Mouse (Mus musculus): ENCODE measurements around the gene Mgat4a. TPM values are rescaled to one million over a fixed set of nuclear protein-coding genes. Genes with fewer than 3 reads are reported as not detected.

Gene Mgat4a
- polyA plus RNA-seq, 1 experiment from 2014 or later, result 5.0 TPM

GRCm38 (mm10) chr1:37560356-37560755 lies 19.5 kb upstream of the Mgat4a start:
- no peak for ATAC-seq

GRCm38 (mm10) chr1:37551986-37552385 lies 11.2 kb upstream of the Mgat4a start:
- Histone ChIP-seq H3K4me2 (no peak overlapping the region), H3K4me3 (no peak overlapping the region), H3K9me3 (replicated peaks) (no peaks in the 10 kb centered on the region), H3K27me3 (no peaks in the 10 kb centered on the region), H3K4me1 (no peaks in the 10 kb centered on the region), H3K27ac (no peak overlapping the region), H3K9ac (no peak overlapping the region), H3K36me3 (ENCODE audit: poor library complexity, severe bottlenecking) (no peaks in the 10 kb centered on the region)
- ATAC-seq, result no peak
- 85% methylated on average over 7 of the region's 7 CpGs for WGBS

More at GRCm38 (mm10) chr1:37560356-37560755, 19.5 kb upstream of the Mgat4a start:
- WGBS, result 76% methylated on average over 4 of the region's 4 CpGs
- H3K9me3 ChIP-seq (replicated peaks), result no peaks in the 10 kb centered on the region
- no peak overlapping the region for H3K4me2 ChIP-seq
- no peak overlapping the region for H3K9ac ChIP-seq
- H3K36me3 ChIP-seq (ENCODE audit: poor library complexity, severe bottlenecking), result no peaks in the 10 kb centered on the region
- no peaks in the 10 kb centered on the region for H3K4me1 ChIP-seq
- no peak overlapping the region for H3K27ac ChIP-seq
- H3K4me3 ChIP-seq, result no peak overlapping the region
- no peaks in the 10 kb centered on the region for H3K27me3 ChIP-seq

- no peak overlapping the region for H3K27ac ChIP-seq
- ATAC-seq, result no peak
- no peak overlapping the region for H3K9ac ChIP-seq
- H3K4me1 ChIP-seq, result no peaks in the 10 kb centered on the region
- no peaks in the 10 kb centered on the region for H3K36me3 ChIP-seq (ENCODE audit: poor library complexity, severe bottlenecking)
- WGBS, result 90% methylated on average over 8 of the region's 8 CpGs
- H3K9me3 ChIP-seq (replicated peaks), result no peaks in the 10 kb centered on the region
- H3K27me3 ChIP-seq, result no peaks in the 10 kb centered on the region
- H3K4me2 ChIP-seq, result no peak overlapping the region
- H3K4me3 ChIP-seq, result no peak overlapping the region
These were observed 8.7 kb upstream of the Mgat4a start for GRCm38 (mm10) chr1:37549501-37549900.

- Histone ChIP-seq H3K4me1 (peaks cover 1% of the 10 kb centered on the region; the same call in 1 of the 2 replicates), H3K36me3 (ENCODE audit: poor library complexity, severe bottlenecking) (no peaks in the 10 kb centered on the region), H3K4me3 (no peak overlapping the region), H3K27me3 (peaks cover 11% of the 10 kb centered on the region), H3K27ac (no peak overlapping the region), H3K9ac (no peak overlapping the region), H3K4me2 (no peak overlapping the region), H3K9me3 (replicated peaks) (no peaks in the 10 kb centered on the region)
- ATAC-seq, result no peak
- 75% methylated on average over 11 of the region's 11 CpGs for WGBS
These were observed 5.7 kb upstream of the Mgat4a start for GRCm38 (mm10) chr1:37546398-37547051.

GRCm38 (mm10) chr1:37544251-37544650 lies 3.4 kb upstream of the Mgat4a start:
- Histone ChIP-seq H3K27me3 (peaks cover 15% of the 10 kb centered on the region), H3K4me1 (peaks cover 5% of the 10 kb centered on the region; the same call in 1 of the 2 replicates), H3K4me2 (no peak overlapping the region), H3K36me3 (ENCODE audit: poor library complexity, severe bottlenecking) (no peaks in the 10 kb centered on the region), H3K9me3 (replicated peaks) (no peaks in the 10 kb centered on the region), H3K9ac (no peak overlapping the region), H3K27ac (no peak overlapping the region), H3K4me3 (no peak overlapping the region)
- no peak for ATAC-seq
- WGBS, result 43% methylated on average over 9 of the region's 9 CpGs

GRCm38 (mm10) chr1:37543057-37543456 lies 2.2 kb upstream of the Mgat4a start:
- Histone ChIP-seq H3K4me2 (no peak overlapping the region), H3K9me3 (replicated peaks) (no peaks in the 10 kb centered on the region), H3K9ac (no peak overlapping the region), H3K27ac (no peak overlapping the region), H3K4me1 (peaks cover 5% of the 10 kb centered on the region; the same call in 1 of the 2 replicates), H3K36me3 (ENCODE audit: poor library complexity, severe bottlenecking) (no peaks in the 10 kb centered on the region), H3K27me3 (peaks cover 15% of the 10 kb centered on the region), H3K4me3 (no peak overlapping the region)
- 20% methylated on average over 1 of the region's 1 CpGs for WGBS
- ATAC-seq, result no peak

- Histone ChIP-seq H3K4me1 (peaks cover 5% of the 10 kb centered on the region; the same call in 1 of the 2 replicates), H3K27me3 (peaks cover 15% of the 10 kb centered on the region), H3K4me3 (peak overlapping the region; percentile 69), H3K27ac (peak overlapping the region; percentile 77; the same call in 1 of the 2 replicates), H3K9me3 (replicated peaks) (no peaks in the 10 kb centered on the region), H3K4me2 (peak overlapping the region; percentile 92), H3K36me3 (ENCODE audit: poor library complexity, severe bottlenecking) (no peaks in the 10 kb centered on the region), H3K9ac (peak overlapping the region; percentile 80)
- WGBS, result 4% methylated on average over 37 of the region's 47 CpGs
- peak; percentile 82 for ATAC-seq
These were observed 627 bp downstream of the Mgat4a start for GRCm38 (mm10) chr1:37539968-37540809.

GRCm38 (mm10) chr1:37534532-37535108 lies 6.2 kb downstream of the Mgat4a start:
- H3K4me2 ChIP-seq, result no peak overlapping the region
- H3K4me1 ChIP-seq, result peaks cover 8% of the 10 kb centered on the region
- no peak overlapping the region for H3K27ac ChIP-seq
- no peak for ATAC-seq
- no peak overlapping the region for H3K9ac ChIP-seq
- no peaks in the 10 kb centered on the region for H3K9me3 ChIP-seq (replicated peaks)
- no peak overlapping the region for H3K4me3 ChIP-seq
- WGBS, result 44% methylated on average over 5 of the region's 5 CpGs
- no peaks in the 10 kb centered on the region for H3K36me3 ChIP-seq (ENCODE audit: poor library complexity, severe bottlenecking)
- no peaks in the 10 kb centered on the region for H3K27me3 ChIP-seq

GRCm38 (mm10) chr1:37533181-37533580 lies 7.6 kb downstream of the Mgat4a start:
- H3K4me2 ChIP-seq, result no peak overlapping the region

GRCm38 (mm10) chr1:37532533-37532840 lies 8.3 kb downstream of the Mgat4a start:
- no peak overlapping the region for H3K9ac ChIP-seq
- no peak overlapping the region for H3K4me3 ChIP-seq
- no peaks in the 10 kb centered on the region for H3K9me3 ChIP-seq (replicated peaks)
- 90% methylated on average over 6 of the region's 6 CpGs for WGBS
- H3K27ac ChIP-seq, result no peak overlapping the region
- H3K36me3 ChIP-seq (ENCODE audit: poor library complexity, severe bottlenecking), result no peaks in the 10 kb centered on the region
- no peak overlapping the region for H3K4me2 ChIP-seq
- peaks cover 8% of the 10 kb centered on the region for H3K4me1 ChIP-seq
- no peaks in the 10 kb centered on the region for H3K27me3 ChIP-seq
- ATAC-seq, result no peak

More at GRCm38 (mm10) chr1:37533181-37533580, 7.6 kb downstream of the Mgat4a start:
- peaks cover 8% of the 10 kb centered on the region for H3K4me1 ChIP-seq
- no peaks in the 10 kb centered on the region for H3K9me3 ChIP-seq (replicated peaks)
- H3K4me3 ChIP-seq, result no peak overlapping the region
- 79% methylated on average over 7 of the region's 7 CpGs for WGBS
- H3K27me3 ChIP-seq, result no peaks in the 10 kb centered on the region
- no peak for ATAC-seq
- H3K27ac ChIP-seq, result no peak overlapping the region
- H3K36me3 ChIP-seq (ENCODE audit: poor library complexity, severe bottlenecking), result no peaks in the 10 kb centered on the region
- H3K9ac ChIP-seq, result no peak overlapping the region

- no peak for ATAC-seq
- no peaks in the 10 kb centered on the region for H3K9me3 ChIP-seq (replicated peaks)
- H3K4me3 ChIP-seq, result no peak overlapping the region
- peaks cover 8% of the 10 kb centered on the region for H3K4me1 ChIP-seq
- no peaks in the 10 kb centered on the region for H3K27me3 ChIP-seq
- H3K9ac ChIP-seq, result no peak overlapping the region
- H3K27ac ChIP-seq, result no peak overlapping the region
- WGBS, result 93% methylated on average over 12 of the region's 12 CpGs
- no peak overlapping the region for H3K4me2 ChIP-seq
- no peaks in the 10 kb centered on the region for H3K36me3 ChIP-seq (ENCODE audit: poor library complexity, severe bottlenecking)
These were observed 8.9 kb downstream of the Mgat4a start for GRCm38 (mm10) chr1:37531654-37532532.
